Comparison of ENCODE assay signal across 8 mouse cellular contexts in the genomic region with DNA sequence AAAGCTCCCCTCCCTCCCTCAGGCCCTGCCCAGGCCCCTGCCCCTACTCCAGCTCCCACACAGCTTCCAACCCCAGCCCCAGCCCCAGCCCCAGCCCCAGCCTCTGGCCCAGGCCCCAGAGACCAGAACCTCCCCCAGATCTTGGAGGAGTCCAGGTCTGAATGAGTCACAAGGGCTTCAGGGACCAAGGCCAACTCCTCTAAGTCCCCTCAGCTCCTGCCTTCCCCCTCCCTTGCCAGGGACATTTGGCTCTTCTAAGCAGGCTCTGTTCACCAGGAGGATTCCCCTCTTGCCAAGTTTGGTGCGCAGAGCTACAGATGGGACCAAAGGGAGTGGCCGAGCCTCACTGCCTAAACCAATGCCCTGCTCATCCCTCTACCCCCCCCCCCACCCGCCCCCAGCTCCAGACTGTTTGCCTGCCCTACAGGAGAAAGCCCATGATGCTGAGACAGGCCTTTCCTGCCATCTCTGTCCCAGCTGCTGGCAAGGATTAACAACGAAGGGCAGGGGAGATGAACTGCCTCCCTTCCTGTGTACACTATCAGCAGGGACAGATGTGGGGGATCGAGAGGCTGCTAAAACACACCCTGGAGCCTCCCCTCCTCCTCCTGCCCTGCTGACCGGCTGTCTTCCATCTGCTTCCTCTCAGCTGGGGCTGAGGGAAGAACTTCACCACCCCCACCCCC. TPM values are rescaled to one million over a fixed set of nuclear protein-coding genes. Genes with fewer than 3 reads are reported as not detected.
DNase-seq lines count a peak whose midpoint lies in the region; ATAC-seq and TF ChIP-seq lines count a peak whose summit lies in the region.
"Had no signal": no experiment of that assay in that cellular context is flagged by ENCODE, and none has a peak within 500 bp of the region (broad histone marks: within the 10 kb centered on the region; RNA-seq: fewer than 3 reads in every experiment).

No protein-coding gene starts in this region.

- no peak overlapping the region for H3K4me3 ChIP-seq in heart, postnatal 0 days (ENCODE audit: low read depth, low read length)
- no peak overlapping the region for H3K4me3 ChIP-seq in spleen, adult 2 months (ENCODE audit: extremely low read depth, insufficient read depth, insufficient read length)

- peak overlapping the region; percentile 24; the same call in 1 of the 2 replicates for H3K9ac ChIP-seq in heart, postnatal 0 days (replicated peaks; ENCODE audit: low read depth, low read length)

- TF ChIP-seq CTCF in heart, postnatal 0 days (IDR thresholded peaks at IDR 0.05; ENCODE audit: low read depth) = no peak
- TF ChIP-seq CTCF in spleen, adult 2 months (IDR thresholded peaks at IDR 0.05; ENCODE audit: extremely low read depth, insufficient read depth, insufficient read length, insufficient replicate concordance) = no peak

- H3K4me2 ChIP-seq in heart, postnatal 0 days (ENCODE audit: low read depth, low read length) = peak overlapping the region; percentile 5; the same call in 1 of the 2 replicates

- H3K4me1 ChIP-seq in heart, postnatal 0 days (ENCODE audit: control insufficient read depth, insufficient read depth) = peaks cover 31% of the 10 kb centered on the region
- no peaks in the 10 kb centered on the region for H3K4me1 ChIP-seq in spleen, adult 2 months (ENCODE audit: control insufficient read depth, insufficient read depth, insufficient read length)

- H3K27ac ChIP-seq in heart, postnatal 0 days (ENCODE audit: low read depth) = peak overlapping the region; percentile 76
- H3K27ac ChIP-seq in spleen, adult 2 months (ENCODE audit: insufficient read depth, low read length) = peak overlapping the region; percentile 23; the same call in 1 of the 2 replicates

- H3K36me3 ChIP-seq in heart, postnatal 0 days (replicated peaks; ENCODE audit: control insufficient read depth, insufficient read depth, low read length) = peaks cover 12% of the 10 kb centered on the region; the same call in 1 of the 2 replicates
- peaks cover 3% of the 10 kb centered on the region; the same call in 1 of the 2 replicates for H3K36me3 ChIP-seq in spleen, adult 2 months (ENCODE audit: control insufficient read depth, insufficient read depth, low read length)

- peak; percentile 71 for ATAC-seq in cerebellum, adult (ENCODE audit: insufficient number of reproducible peaks, low FRiP score, low TSS enrichment)
- peak; percentile 70 for ATAC-seq in heart, postnatal 0 days (ENCODE audit: insufficient read depth, low read depth)

- no peak for TF ChIP-seq EP300 in heart, postnatal 0 days (IDR thresholded peaks at IDR 0.05; ENCODE audit: low read depth)

- H3K27me3 ChIP-seq in heart, postnatal 0 days (ENCODE audit: control insufficient read depth, insufficient read depth, low read length) = no peaks in the 10 kb centered on the region
- no peaks in the 10 kb centered on the region for H3K27me3 ChIP-seq in spleen, adult 2 months (ENCODE audit: control insufficient read depth, insufficient read depth, low read length)

- DNase-seq in NIH3T3 (ENCODE audit: low read depth) = peak; percentile 90
- peak; percentile 74 for DNase-seq in fibroblast of lung, adult 2 months (ENCODE audit: low read depth)
- DNase-seq in heart, postnatal 0 days (ENCODE audit: low spot score) = peak; percentile 77
- DNase-seq in kidney, postnatal 4 days = peak; percentile 73 to 82
- DNase-seq in lung, postnatal 25 days (ENCODE audit: low spot score) = peak; percentile 67
- DNase-seq in spleen, adult 2 months (ENCODE audit: low read depth in 1 of 2, low spot score in 2 of 2) = no peak

- no peaks in the 10 kb centered on the region for H3K9me3 ChIP-seq in heart, postnatal 0 days (replicated peaks; ENCODE audit: control insufficient read depth, low read length)

- 19% methylated on average over 5 of the region's 6 CpGs for WGBS in heart, postnatal 0 days
- WGBS in spleen, adult 2 months = 41% methylated on average over 6 of the region's 6 CpGs

- no peak for TF ChIP-seq POLR2A in spleen, adult 2 months (IDR thresholded peaks at IDR 0.05; ENCODE audit: low read depth, low read length)

RNA-seq across cellular contexts. Expression of gene Ccr10, which starts 14.4 kb away (rescaled TPM):
- 0.19 TPM in 1 of 2 replicates, not detected in the other for total RNA-seq in heart, postnatal 0 days (2014; rRNA removed; ENCODE audit: low replicate concordance)
- 0.31 and 0.52 TPM in 2 replicates for polyA plus RNA-seq in heart, postnatal 0 days (2015; fragmentation: Nextera tagmentation; extraction: Ambion mirVana)
- polyA plus RNA-seq in spleen, adult 2 months (2012; rRNA removed) = 1.6 and 1.9 TPM in 2 replicates
- total RNA-seq: neutrophil, adult 5-6 weeks had no signal

RNA-seq across cellular contexts. Expression of gene Plekhh3, which starts 18.5 kb away (rescaled TPM):
- total RNA-seq in heart, postnatal 0 days (2014; rRNA removed; ENCODE audit: low replicate concordance) = 22.0 and 23.2 TPM in 2 replicates
- polyA plus RNA-seq in heart, postnatal 0 days (2015; fragmentation: Nextera tagmentation; extraction: Ambion mirVana) = 9.5 and 10.6 TPM in 2 replicates
- 5.8 and 8.4 TPM in 2 replicates for polyA plus RNA-seq in spleen, adult 2 months (2012; rRNA removed)

RNA-seq across cellular contexts. Expression of gene Cntnap1, which starts 19.3 kb away (rescaled TPM):
- total RNA-seq in heart, postnatal 0 days (2014; rRNA removed; ENCODE audit: low replicate concordance) = 0.54 and 1.4 TPM in 2 replicates
- 0.20 and 0.21 TPM in 2 replicates for polyA plus RNA-seq in heart, postnatal 0 days (2015; fragmentation: Nextera tagmentation; extraction: Ambion mirVana)
- polyA plus RNA-seq in spleen, adult 2 months (2012; rRNA removed) = 1.3 and 1.4 TPM in 2 replicates
- total RNA-seq: neutrophil, adult 5-6 weeks had no signal

RNA-seq across cellular contexts. Expression of gene Tubg2, which starts 33.9 kb away (rescaled TPM):
- 0.08 TPM in 1 of 2 replicates, not detected in the other for total RNA-seq in heart, postnatal 0 days (2014; rRNA removed; ENCODE audit: low replicate concordance)
- 1.8 and 2.1 TPM in 2 replicates for polyA plus RNA-seq in heart, postnatal 0 days (2015; fragmentation: Nextera tagmentation; extraction: Ambion mirVana)
- polyA plus RNA-seq in spleen, adult 2 months (2012; rRNA removed) = 3.6 and 4.8 TPM in 2 replicates

RNA-seq across cellular contexts. Expression of gene Ezh1, which starts 36.6 kb away (rescaled TPM):
- total RNA-seq in heart, postnatal 0 days (2014; rRNA removed; ENCODE audit: low replicate concordance) = 12.0 and 16.4 TPM in 2 replicates
- 12.1 and 13.1 TPM in 2 replicates for polyA plus RNA-seq in heart, postnatal 0 days (2015; fragmentation: Nextera tagmentation; extraction: Ambion mirVana)
- 28.3 and 30.9 TPM in 2 replicates for polyA plus RNA-seq in spleen, adult 2 months (2012; rRNA removed)

Comparison
In these comparisons a context has a peak if more than half of its experiments do, and no peak if none do; other contexts are left out.
1. DNase-seq: peak in NIH3T3 (single experiment), fibroblast of lung, adult 2 months (single experiment), heart, postnatal 0 days (single experiment), kidney, postnatal 4 days (2 of 2) and lung, postnatal 25 days (single experiment); none in spleen, adult 2 months (0 of 2).